Mouse (Mus musculus) thymus, postnatal 14 days (tissue): ENCODE results near the gene Abtb1.
A peak's percentile ranks its signal among the peaks of the same experiment; 100 is the strongest.

Experiments
- DNase-seq: peaks from one replicate; pipeline ENCODE4 v3.0.0; 2021

The Abtb1 gene

GRCm38 (mm10) chr6:88828206-88829009, 13.4 kb downstream of the Abtb1 start:
- DNase-seq, result no peak

DNA sequence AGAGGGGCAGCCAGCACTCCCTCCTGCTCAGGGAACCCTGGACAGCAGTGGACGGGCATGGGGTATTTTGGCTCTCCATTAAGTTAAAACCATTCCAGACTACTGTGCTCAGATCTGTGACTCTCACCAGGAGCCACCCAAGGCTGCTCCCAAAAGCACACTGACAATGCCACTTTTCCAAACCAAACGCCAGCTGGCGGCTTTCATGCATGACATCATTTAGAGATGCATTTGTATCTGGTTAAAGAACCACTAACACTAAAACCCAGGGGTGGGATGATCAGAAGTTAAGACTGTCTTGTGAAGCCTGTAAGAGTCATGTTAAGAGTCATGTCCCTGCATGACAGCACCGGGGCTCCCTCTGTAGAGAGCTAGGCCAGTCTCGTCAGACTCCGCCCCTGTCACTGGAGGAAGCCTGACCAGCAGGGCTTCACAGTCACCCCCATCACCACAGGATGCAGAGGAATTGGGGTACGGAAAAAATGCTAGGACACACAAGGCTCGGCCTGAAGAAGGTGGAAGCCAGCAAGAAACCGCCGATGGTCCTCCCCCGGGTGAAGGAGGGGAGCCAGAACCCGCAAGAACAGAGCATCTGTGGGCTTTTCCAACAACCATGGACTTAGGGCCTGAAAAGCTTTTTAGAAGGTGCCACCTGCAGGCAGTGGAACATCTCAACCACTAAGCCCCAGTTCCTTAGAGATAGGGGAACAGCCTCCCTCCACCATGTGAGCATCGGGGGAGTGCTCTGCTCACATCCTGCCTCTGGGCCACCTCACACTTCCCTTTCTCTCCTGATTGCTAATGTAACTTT, 14.2 kb downstream of the Abtb1 start:
- DNase-seq, result peak; percentile 53

DNA sequence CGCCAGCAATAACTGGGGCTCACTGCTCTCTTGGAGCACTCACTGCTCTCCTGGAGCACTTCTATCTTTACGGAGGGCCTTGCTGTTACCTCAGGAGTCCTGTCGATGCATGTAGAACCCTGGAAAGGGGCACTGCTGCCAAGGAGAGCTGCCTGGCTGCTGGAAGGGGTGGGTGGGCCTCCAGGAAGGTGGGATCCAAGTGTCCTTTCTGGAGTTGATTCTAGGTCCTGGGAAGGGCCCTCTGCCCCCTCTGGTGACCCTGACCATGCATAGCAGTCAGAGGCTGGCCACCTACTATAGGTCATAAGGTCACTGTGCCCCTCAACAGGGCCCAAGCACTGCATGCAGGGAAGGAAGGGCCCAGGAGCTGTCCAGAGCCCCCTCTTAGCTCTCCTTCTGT, 14.8 kb downstream of the Abtb1 start:
- DNase-seq, result no peak

DNA sequence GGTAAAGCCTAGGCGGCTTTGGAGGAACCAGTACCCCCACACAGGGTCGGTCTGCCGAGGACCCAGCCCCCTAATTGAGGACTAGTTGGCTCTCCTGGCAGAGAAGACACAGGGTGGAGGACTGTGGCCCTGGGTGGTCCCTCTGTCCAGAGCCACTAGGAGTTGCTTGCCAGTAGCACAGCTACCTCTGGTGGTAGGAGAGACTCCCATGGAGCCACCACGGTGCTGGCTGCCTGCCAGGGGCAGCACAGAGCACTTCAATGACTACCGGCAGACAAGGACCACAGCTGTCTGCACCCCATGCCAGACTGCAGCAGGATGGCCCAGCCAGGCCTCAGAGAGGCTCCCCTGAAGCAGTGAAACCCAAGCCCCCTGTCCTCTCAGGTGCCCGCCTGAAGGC, 15.2 kb downstream of the Abtb1 start:
- peak; percentile 54 for DNase-seq

DNA sequence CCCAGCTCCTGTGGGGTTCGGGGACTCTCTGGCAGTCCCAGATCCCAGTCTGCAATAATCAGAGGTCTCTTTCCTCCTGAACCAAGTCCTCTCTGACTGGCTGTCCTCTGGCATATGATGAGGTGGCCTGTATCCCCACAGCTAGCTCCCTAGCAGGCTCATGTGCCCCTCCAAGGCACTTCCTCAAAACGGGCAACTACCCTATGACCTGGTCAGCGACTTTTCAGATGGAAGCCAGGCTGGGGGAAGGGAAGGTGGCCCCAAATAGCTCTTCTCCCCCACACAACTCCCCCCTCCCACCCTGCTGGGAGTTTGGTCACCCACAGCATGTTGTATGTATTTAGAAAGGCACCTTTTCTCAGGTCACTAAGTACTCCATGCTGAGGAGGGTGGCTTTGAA, 15.7 kb downstream of the Abtb1 start:
- no peak for DNase-seq

DNA sequence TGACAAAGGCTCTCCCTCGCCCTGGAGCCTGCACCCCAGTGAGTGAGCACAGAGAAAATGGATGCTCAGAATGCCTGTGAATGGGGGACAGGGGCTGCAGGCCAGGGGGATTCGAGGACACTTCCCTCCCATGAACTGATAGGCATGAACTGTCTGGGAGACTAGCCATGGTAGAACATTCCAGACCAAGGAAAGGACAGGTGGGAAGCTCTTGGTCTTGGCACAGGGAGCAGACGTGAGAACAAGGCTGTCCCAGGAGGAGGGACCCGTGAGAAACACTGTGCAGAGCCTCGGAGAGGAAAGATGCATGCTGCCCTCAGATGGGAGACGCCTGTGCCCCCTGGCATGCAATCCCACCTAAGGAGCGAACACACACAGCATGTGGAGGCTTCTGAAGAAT, 17.6 kb downstream of the Abtb1 start:
- DNase-seq, result no peak

DNA sequence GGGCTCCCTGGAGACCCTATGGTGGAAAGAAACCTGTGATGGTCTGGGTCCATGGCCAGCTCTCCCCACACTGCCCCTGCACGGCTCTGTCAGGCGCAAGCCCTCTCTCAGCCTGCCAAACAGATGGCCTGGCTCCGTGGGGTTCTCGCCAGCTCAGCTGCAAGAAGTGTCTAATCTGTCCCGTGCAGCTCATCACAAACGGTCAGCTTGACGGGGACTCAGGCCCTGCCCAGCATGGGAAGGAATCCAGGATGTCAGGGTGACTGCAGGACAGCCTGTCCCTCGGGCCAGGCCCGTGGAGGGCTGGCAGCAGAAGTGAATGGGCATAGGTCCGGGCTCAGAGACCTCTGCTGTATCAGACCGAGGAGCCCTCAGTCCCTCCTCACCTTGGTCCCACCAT, 19.9 kb downstream of the Abtb1 start:
- no peak for DNase-seq

DNA sequence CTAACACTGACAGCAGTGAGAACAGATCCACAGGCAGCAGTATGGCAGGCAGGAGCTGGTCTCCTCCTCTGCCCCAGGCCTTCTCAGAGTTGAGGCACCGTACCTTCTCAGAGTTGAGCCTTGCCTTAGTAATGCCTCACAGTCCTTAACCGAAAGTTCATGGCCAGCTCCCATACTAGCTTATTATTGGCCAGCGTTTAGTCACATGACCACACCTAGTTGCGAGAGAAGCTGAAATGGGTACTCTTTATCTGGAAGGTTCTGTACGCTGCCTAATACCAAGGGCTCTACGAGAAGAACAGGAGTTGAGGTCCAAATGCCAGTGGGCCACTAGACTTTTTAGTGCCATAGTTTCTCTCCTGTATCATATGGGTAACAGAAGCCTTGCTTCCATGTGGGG, 20.5 kb downstream of the Abtb1 start:
- no peak for DNase-seq

GRCm38 (mm10) chr6:88820853-88821252, 20.9 kb downstream of the Abtb1 start:
- DNase-seq, result no peak

DNA sequence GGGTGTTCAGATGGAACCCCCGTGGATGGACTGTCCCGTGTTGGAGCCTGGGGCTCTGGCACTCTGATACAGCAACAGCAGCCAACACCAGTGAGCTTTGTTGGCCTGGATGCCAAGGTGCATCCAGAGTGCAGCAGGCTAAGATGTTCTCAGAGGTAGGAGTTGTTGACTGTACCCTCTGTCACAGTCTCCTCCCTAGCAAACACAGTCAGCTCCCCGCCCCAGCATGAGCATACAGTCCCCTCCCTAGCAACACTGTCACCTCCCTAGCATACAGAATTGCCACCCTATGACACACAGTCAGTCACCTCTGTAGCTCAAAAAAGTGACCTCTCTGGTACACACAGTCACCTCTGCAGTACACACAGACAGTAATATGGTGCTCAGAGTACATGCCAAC, 24.9 kb downstream of the Abtb1 start:
- no peak for DNase-seq

GRCm38 (mm10) chr6:88815489-88815888, 26.3 kb downstream of the Abtb1 start:
- no peak for DNase-seq

DNA sequence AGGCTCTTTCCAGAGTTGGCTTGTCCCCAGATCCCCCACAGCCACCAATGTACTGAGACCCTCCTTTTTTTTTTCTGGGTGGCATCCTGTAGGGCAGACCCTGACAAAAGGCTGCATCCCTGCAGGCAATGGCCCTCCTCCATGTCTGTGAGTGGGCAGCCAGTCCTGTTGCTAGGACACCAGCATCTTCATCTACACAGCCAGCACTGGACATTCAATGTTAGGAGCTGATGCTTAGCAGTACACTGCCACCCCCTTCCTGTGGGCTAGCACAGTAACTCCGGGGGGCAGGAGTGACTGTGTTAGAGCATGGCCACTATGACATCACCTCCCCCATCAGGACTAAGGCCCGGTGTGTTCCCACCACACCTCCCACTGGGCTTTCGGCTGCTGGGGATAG, 26.7 kb downstream of the Abtb1 start:
- DNase-seq, result no peak

DNA sequence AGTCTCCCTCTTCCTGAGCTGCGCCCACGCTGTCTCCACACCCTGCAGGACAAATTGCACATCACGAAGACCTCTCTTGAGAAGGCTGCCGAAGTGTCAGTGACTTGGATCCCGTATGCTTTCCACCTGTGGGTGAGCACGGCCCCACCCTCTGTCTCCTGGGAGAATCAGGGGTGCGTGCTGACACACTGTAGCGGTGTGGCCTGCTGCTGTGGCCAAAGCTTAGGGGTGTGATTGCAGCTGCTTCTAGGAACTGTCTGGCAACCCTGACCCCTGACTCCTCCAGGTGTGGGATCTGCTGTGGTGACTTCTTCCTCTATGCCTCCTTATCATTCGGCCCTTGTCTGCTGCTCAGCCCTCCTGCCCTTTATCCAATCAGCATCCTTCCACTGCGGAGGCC, 28.0 kb downstream of the Abtb1 start:
- no peak for DNase-seq

GRCm38 (mm10) chr6:88812886-88813285, 28.9 kb downstream of the Abtb1 start:
- peak; percentile 62 for DNase-seq

DNA sequence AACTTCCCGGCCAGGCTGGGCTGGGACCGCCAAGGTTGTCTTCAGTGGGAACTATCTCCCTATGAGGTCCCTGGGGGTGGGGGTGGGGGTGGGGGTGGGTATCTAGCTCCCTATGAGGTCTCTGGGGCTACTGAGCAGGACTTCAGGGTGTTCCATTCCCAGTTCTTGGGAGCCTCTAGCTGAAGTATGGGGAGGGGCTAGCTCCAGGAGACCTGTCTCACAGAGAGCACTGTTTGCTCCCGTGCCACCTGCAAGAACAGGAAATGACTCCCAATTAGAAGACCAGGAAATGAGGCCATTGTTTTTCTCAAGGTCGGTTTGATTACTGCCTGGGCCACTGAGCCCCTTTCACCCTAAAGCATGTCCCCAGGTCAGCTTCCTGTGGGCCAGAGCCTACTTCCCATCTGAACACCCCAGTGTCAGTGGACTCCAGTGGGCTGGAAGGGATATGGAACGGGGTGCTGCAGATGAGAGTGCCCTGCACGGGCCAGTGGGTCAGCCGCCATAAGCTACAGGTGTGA, 29.8 kb downstream of the Abtb1 start:
- no peak for DNase-seq

GRCm38 (mm10) chr6:88811396-88811795, 30.4 kb downstream of the Abtb1 start:
- no peak for DNase-seq

GRCm38 (mm10) chr6:88810291-88810690, 31.5 kb downstream of the Abtb1 start:
- DNase-seq, result no peak

DNA sequence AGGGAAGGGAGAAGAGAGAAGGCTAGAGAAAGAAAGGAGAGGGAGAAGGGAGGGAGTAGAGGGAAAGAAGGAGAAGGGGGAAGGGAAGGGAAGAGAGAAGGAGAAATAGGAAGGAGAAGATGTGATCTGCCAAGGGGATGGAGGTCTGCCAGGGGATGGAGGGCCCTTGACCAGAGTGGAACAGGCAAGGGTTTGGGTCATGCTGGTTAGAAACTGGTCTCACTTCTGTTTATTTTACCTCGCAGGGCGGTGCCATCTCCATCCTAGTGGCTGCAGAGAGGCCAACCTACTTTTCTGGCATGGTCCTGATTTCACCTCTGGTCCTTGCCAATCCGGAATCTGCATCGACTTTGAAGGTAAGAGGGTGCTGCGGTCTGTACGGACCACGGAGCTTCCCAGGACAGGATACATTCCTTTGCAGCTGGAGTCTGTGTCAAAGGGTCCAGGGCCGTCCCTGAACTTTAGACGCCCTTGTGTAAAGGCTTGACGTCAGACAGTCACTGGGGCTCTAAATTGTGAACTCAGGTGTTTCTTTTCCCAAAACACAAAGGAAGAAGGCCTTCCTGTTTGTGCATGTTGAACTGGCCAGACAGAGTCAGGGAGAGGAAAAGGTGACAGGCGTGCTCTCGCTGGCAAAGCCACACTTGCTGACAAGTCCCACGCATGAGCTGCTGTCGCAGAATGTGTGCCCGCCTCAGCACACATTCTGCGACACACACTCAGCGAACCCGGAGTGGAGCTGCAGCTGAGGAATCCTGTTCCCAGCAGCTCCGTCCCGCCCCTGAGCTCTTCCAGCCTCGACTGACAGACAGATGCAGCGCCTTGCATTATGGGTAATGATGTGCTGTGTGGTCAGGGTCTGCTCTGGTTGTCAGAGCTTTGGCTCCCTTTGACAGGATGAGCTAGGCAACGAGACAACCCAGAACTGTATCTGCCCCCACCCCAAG, 32.4 kb downstream of the Abtb1 start:
- DNase-seq, result no peak

- no peak for DNase-seq
Observed at GRCm38 (mm10) chr6:88804966-88805577, 36.7 kb downstream of the Abtb1 start.

GRCm38 (mm10) chr6:88803957-88804695, 37.7 kb downstream of the Abtb1 start:
- DNase-seq, result no peak

DNA sequence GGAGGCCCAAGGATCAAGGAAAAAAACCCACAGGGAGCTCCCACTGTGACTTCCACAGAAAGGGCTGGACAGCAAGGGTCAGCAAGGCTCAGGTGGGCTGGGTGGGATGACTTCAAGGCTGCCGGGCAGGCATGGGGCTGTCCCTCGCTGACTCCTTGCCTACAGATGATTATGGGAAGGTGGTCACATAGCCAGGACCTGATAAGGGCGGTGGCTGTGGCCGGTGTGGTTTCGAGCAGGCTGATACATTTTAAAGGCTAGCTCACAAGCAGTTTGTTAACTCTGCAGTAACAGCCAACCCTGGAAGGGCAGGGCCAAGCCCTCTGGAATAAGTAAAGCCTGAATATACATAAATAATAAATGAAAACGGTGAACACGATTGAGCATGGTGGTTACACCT, 38.7 kb downstream of the Abtb1 start:
- no peak for DNase-seq

DNA sequence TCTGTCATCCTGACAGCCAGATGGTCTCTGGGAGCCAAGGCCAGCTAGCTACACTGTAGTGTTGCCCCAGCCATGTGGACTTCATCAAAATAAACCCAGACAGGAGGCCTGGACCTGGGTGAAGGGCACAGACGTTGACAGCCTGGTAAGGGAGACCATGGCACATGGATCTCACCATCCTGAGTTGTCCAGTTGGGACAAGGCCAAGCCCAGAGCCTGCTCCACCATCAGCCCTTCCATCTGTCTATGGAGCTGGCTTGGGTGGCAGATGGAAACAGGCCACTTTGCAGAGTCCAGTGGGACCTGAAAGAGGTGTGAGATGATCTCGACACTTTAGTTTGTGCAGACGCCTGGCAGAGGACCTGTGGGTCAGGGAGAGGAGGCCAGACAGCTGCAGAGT, 41.0 kb downstream of the Abtb1 start:
- no peak for DNase-seq
